Mouse (Mus musculus) gastrocnemius, adult 2 months (tissue): ENCODE results near the gene Cwc27. TPM values are rescaled to one million over a fixed set of nuclear protein-coding genes. Genes with fewer than 3 reads are reported as not detected.
A peak's percentile ranks its signal among the peaks of the same experiment; 100 is the strongest.

Experiments
- DNase-seq: peaks from one replicate; pipeline ENCODE4 v3.0.0; 2022
- H3K27ac ChIP-seq: fragments of 200-600 bp; 2 replicates; pipeline ENCODE4 v1.8.1; 2022; ENCODE audit warnings: mild to moderate bottlenecking
- H3K4me3 ChIP-seq: fragments of 200-600 bp; 2 replicates; pipeline ENCODE4 v1.8.1; 2022; ENCODE audit warnings: mild to moderate bottlenecking, moderate library complexity
- CTCF ChIP-seq: fragments of 200-600 bp; IDR thresholded peaks from 2 replicates; pipeline ENCODE4 v1.8.1; 2022; ENCODE audit warnings: antibody characterized with exemption, mild to moderate bottlenecking, moderate library complexity
- intact Hi-C: fragments of 180-260 bp; cut with DNase I; formaldehyde crosslinking; loops from one replicate; pipeline ENCODE4 v1.15.1; 2025
- total RNA-seq, 2 experiments: library from RNA; stranded (reverse); gene quantifications; 2 replicates each; pipeline ENCODE4 v1.2.3; 2021

Cwc27 gene
- total RNA-seq, 2 experiments from 2014 or later: 11.0 to 12.1 TPM

DNA sequence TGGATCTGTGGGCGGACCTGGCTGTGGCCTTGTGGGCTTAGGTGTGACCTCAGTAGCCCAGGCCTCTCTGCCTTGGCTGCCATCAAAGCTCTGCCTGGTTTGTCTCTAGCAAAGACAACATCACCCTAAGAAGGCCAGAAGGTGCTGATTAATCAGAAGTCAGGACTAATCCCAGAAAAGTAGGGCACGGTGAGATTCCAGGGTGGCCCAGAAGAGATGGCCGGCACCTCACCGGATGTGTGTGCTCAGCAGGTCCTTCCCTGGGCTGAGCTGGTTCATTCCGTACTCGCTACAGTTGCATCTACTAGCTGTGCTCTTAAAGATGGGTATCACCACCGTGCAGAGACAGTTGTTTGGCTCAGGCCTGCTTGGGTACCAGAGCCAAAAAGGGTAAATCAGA is 201.8 kb downstream of the Cwc27 start:
- no peak overlapping the region for H3K4me3 ChIP-seq
- no peak for DNase-seq
- TF ChIP-seq CTCF: no peak
- H3K27ac ChIP-seq: no peak overlapping the region
- intact Hi-C loops: no loop called here

DNA sequence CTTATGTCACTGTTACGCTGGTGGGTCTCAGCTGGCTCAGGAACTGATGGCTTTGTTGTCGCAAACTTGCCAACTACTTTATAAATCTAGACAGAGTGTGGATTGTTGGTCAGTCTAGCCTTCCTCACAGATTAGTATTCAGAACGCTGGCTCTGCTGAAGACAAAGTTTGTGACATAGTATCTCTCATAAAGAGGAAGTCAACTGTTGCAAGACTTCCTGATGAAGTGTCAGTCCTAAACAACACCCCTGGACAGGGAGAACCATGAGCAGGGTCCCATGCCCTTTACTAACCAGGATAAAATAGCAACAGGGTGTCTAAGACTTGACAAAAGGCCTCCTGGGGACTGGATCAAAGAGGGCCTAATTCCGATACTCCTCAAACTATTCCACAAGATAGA is 205.6 kb downstream of the Cwc27 start:
- no peak for TF ChIP-seq CTCF
- no peak overlapping the region for H3K4me3 ChIP-seq
- peak overlapping the region; percentile 72; the same call in 1 of the 2 replicates for H3K27ac ChIP-seq
- intact Hi-C loops: no loop called here
- no peak for DNase-seq

DNA sequence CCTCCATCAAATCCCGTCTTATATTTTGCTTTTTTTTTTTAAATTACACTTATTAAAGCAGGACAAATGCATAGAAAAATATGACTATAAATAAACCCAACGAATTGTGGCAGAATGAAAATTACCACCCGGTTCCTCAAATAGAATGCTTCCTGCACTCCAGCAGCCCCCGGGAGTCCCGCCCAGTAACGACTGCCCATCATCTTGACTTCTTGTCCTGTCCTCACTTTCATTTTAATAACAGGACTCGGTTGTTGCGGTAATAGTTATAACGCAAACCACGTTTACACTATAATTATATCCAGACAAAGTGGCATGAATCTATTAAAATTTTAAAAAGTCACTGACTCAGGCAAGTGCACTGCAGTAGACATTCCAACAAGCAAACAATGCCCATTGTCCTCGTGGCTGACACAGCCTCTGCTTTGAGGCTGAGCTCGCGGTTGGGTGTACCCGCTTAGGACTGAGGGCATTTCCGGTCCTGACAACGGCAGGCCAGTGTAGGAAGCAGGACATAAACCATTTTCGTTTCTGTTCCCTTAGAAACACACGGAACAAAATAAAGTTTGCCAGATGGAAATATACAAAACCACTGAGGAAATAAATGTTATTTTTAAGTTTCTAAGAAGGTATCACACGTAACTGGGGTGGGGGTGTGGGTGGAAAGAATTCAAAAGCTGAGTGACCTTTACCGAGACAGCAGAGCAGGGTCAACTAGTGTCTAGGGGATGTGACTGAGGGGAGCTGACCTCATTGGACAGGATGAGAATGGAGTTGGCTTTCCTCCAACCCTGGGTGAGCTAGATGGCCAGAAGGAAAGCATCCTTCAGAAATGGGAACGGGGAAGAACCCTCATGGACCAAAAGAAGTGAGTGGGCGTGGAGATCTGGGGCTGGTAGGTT is 206.5 kb downstream of the Cwc27 start:
- intact Hi-C loops: no loop called here
- no peak for TF ChIP-seq CTCF
- Histone ChIP-seq H3K4me3 (peak overlapping the region; percentile 58), H3K27ac (peak overlapping the region; percentile 72)
- peak; percentile 42 for DNase-seq

DNA sequence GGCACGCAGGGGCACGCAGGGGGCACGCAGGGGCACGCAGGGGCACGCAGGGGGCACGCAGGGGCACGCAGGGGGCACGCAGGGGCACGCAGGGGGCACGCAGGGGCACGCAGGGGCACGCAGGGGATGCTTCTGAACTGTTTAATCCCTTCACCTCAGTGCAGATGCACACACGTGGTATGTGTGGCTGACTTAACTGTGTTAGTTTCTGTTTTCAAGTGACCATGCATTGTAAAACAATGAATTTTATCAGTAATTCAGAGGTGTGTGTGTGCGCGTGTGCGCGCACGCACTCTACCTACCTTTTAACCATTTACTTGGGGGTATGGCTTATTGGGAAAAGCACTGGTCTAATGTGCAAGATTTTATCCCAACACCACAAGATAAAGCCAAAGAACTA is 208.4 kb downstream of the Cwc27 start:
- intact Hi-C loops: no loop called here
- no peak overlapping the region for H3K4me3 ChIP-seq
- no peak for TF ChIP-seq CTCF
- no peak overlapping the region for H3K27ac ChIP-seq
- DNase-seq: no peak

DNA sequence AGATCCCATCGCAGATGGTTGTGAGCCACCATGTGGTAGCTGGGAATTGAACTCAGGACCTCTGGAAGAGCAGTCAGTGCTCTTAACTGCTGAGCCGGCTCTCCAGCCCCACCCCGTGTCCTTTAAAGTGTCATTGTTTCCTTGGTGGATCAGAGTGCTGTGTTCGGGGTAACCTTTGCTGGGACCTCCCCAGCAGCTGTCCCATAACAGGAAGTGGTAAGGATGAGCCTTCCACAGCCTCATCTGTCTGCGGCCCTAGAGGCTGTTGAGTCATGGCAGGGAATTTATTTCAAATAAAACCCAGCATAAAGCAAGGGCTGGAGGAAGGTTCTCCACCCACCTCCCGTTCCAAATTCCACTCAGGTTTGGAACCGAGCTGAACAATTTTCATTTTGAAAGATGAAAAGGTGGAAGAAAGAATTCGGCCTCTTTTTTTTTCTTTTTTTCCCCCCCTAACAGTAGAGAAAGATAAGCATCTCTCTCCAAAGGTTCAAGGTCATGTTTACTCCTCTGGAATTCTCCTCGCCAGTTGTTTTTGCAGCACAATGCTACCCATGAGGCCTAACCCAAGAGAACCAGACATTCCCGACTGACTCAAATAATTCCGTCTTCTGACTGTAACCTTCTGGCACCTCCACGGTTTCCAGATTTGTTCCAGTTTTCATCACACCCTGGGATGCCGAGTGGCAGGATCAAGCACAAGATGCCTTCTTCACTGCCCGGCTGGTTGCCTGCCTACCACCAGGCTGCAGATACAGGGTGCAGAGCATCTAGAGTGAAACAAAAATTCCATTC is 210.0 kb downstream of the Cwc27 start:
- TF ChIP-seq CTCF: no peak

DNA sequence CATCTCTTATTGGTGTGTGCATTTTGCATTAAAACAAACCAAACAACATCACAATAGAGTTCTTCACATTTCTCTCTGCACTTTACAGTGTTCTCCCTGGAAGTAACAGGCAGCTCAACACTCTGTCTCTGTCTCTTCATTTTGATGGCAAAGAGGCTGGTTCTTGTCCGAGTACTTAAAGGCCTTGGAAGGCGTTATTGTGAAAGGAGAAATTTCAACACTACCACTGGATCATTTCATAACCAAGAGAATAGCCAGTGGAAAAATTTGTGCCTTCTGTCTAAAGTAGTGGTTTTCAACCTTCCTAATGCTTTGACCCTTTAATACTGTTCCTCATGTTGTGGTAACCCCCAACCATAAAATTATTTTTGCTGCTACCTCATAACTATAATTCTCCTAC is 211.8 kb downstream of the Cwc27 start:
- intact Hi-C loops: no loop called here
- Histone ChIP-seq H3K27ac (no peak overlapping the region), H3K4me3 (no peak overlapping the region)
- no peak for DNase-seq
- TF ChIP-seq CTCF: no peak

More for the DNA sequence above, 210.0 kb downstream of the Cwc27 start:
- DNase-seq: no peak
- Histone ChIP-seq H3K4me3 (no peak overlapping the region), H3K27ac (no peak overlapping the region)
- intact Hi-C loops: no loop called here

DNA sequence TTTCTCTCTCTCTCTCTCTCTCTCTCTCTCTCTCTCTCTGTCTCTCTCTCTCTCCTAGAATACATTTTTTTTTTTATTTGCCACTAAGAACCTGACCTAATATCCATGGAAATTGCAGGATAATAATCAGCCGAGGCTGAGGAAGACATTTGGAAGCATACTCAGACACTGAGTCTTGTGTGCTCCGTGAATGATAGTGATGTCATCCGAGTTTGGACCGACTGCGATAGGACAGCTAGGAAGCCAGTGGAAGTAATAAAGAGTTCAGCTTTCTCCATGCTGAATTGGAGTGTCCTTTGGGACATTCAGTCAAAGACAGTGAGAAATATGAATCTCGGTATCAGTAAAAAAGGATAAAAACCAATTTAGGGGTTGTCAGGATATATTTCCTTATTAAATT is 214.7 kb downstream of the Cwc27 start:
- DNase-seq: no peak
- TF ChIP-seq CTCF: no peak
- intact Hi-C loops: no loop called here
- peak overlapping the region; percentile 43; the same call in 1 of the 2 replicates for H3K27ac ChIP-seq
- H3K4me3 ChIP-seq: no peak overlapping the region

DNA sequence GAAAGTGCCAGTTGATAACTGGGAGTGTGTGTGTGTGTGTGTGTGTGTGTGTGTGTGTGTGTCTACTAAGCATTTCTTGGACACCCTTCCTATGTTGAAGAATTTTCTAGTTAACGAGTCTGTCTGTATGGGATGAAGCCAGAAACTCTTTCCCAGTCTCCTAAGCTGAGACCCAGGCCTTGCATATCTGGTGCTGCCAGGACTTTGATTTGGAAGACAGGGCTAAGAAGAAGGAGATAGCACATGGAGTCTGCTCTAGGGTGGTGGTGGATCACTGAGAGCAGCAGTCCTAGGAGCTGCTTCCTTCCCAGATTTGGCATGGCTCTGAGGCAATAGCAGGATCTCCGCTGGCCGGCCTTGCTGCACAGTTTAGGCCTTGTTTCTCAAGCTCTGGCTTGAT is 215.2 kb downstream of the Cwc27 start:
- no peak overlapping the region for H3K4me3 ChIP-seq
- DNase-seq: peak; percentile 49

DNA sequence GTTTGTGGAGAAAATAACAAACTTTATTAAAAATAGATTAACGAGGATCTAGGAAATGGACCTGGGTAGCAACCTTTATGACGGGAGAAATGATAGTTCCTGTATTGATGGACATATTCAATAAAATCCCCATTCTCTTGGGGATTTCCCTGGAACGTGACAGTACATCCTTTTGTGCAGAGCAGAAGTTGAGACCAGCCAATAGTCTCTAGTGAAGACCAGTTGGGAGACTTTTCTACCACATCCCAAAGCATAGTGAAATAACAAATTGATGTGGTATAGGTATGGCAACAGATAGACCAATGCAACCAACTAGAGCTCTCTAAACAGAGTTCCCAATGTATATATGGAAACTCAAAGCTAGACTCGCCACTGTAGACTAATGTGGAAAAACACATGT is 220.7 kb downstream of the Cwc27 start:
- Histone ChIP-seq H3K4me3 (no peak overlapping the region), H3K27ac (no peak overlapping the region)
- DNase-seq: no peak
- TF ChIP-seq CTCF: no peak
- intact Hi-C loops: no loop called here

More for the DNA sequence above, 215.2 kb downstream of the Cwc27 start:
- intact Hi-C loops: no loop called here
- peak overlapping the region; percentile 43; the same call in 1 of the 2 replicates for H3K27ac ChIP-seq
- no peak for TF ChIP-seq CTCF

DNA sequence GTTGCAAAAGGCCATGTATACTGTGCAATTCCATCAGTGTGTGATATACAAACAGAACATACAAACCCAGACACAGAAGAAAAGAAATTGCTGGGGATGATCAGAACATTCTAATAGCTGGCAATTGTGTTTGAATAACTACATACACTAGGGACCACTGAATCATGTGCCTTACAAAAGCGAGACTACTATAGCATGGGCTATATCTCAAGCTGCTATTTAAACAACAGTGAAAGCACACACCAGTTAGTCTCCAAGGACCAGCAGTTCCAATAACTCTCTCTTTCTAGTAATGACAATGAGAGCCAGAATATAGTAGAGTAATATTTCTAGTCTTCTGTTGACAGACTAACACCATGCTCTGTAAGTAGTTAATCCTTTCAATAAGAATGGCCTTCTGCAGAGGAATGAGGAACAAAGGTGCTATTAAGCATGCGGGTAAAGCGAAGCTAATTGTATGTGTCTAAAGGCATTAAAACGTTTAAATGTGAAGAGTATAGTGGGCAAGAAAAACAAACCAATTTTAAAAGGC is 222.1 kb downstream of the Cwc27 start:
- H3K27ac ChIP-seq: no peak overlapping the region
- no peak overlapping the region for H3K4me3 ChIP-seq
- no peak for TF ChIP-seq CTCF
- intact Hi-C loops: no loop called here
- DNase-seq: no peak

DNA sequence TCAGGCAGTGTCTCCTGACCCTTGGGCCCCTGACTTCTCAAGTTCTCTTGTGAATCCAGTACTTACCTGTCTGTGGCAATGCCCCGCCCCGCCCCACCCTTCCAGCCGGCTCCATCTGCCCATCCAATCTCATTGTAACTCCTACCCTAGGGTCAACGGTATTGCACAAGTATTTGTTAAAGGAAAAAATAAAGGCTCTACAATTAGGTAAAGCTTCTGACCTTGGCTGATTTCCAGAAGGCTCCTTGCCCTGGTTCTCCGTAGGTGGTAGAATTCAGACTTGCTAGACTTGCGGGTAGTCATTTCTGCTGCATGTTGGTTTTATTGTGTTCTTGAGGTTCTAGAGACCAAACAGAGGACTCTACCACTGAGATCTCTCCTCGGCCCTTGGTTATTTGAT is 226.0 kb downstream of the Cwc27 start:
- H3K4me3 ChIP-seq: no peak overlapping the region
- no peak for TF ChIP-seq CTCF
- intact Hi-C loops: no loop called here
- no peak overlapping the region for H3K27ac ChIP-seq
- DNase-seq: no peak

DNA sequence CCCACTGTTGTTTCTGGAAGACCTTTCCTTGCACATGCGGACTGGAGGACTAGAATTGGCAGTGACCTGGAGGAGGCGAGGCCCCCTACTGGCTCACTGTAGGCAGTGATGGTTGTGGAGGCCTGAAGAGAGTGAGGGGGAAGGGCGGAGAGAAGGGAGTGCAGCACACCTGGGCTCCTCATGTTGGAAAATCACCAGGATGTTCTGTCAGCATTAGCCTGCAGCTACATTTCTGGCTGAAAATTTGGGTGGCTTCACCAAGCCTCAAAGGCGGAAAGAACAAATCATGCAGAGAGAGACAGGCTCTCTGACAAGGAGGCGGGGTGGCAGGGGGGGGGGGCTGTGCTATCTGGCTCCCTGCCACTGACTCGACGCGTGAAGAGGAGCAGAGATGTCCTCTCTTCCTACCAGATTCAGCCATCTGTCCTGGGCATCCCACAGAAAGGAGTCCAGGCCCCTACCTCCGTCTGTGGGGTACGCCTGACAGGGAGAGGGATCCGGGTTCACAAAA is 226.8 kb downstream of the Cwc27 start:
- Histone ChIP-seq H3K4me3 (no peak overlapping the region), H3K27ac (no peak overlapping the region)
- no peak for TF ChIP-seq CTCF
- DNase-seq: no peak
- intact Hi-C loops: no loop called here

DNA sequence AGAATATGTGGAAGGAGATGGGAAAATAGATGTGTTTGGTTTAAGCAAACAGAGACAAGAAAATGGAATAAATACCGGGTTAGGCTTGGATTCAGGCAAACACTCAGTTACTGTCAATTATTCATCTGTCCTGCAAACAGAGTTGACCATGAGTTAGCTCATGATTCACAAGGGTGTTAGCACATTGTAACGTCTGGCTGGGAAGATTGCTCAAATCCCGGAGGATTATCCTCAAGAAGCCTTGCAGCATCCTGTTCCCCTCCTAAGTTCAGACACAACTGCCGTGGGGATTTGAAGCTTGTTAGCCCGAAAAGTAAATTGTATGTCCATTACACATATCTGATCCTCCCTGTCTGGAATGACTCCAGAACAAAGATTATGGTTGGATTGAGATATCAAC is 228.6 kb downstream of the Cwc27 start:
- H3K27ac ChIP-seq: no peak overlapping the region
- no peak overlapping the region for H3K4me3 ChIP-seq
- intact Hi-C loops: no loop called here
- TF ChIP-seq CTCF: no peak
- DNase-seq: no peak

Other genes with a start within 250 kb of the Cwc27 start
- 10 to 100 TPM; 10.2 to 16.0 TPM for gene Srek1ip1, start 24.7 kb downstream of the Cwc27 start, total RNA-seq
- under 1 TPM in 1 of 2 experiments, not detected in 1; 0.56 TPM for gene Shisal2b, start 46.8 kb upstream of the Cwc27 start, total RNA-seq
- under 1 TPM; 0.48 to 0.70 TPM for gene Rgs7bp, start 237.8 kb upstream of the Cwc27 start, total RNA-seq